Mouse (Mus musculus): ENCODE results near the gene Arhgap42.

Gene Arhgap42

GRCm38 (mm10) chr9:9210464-9210863 is 28.4 kb downstream of the Arhgap42 start:
- CTCF ChIA-PET = no interaction called here

GRCm38 (mm10) chr9:9208205-9208604 is 30.7 kb downstream of the Arhgap42 start:
- CTCF ChIA-PET = no interaction called here

DNA sequence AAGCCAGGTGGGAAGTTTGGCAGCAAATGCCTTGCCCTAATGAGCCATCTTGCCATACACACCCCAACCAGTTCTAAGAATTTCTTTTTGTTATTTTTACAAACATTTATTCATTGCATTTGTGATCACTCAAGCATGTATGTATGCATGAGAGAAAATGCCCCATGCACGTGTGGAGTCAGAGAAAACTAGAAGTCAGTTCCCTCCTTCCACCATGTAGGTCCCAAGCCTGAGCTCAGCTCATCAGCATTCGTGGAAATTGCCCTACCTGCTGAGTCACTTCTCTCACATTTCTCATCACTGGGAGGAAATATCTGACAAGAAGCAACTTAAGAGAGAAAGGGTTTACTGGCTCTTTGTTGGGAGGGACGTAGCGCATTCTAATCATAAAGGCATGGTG is 31.6 kb downstream of the Arhgap42 start:
- CTCF ChIA-PET = no interaction called here

- CTCF ChIA-PET = no interaction called here
Observed at GRCm38 (mm10) chr9:9200827-9201388, 38.0 kb downstream of the Arhgap42 start.

GRCm38 (mm10) chr9:9199170-9199841 is 39.6 kb downstream of the Arhgap42 start:
- CTCF ChIA-PET = no interaction called here

GRCm38 (mm10) chr9:9198645-9199044 is 40.3 kb downstream of the Arhgap42 start:
- CTCF ChIA-PET = no interaction called here

DNA sequence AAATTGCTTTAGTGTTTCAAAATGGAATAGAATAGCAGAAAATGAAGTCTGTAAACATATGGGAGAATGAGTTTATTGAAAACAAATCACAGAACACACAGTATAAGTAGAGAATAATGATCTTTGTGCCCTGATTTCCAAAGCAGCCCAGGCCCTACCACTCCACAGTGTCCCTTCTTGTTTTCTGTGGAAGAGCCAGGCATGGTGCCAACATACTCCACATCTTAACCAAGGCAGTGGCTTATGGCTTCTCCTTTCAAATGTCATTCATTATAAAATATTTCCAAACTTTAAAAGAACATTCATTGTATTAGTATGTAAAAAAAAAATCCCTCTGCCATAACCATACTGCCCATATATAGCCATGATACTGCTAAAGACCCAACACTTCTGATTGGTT is 42.9 kb downstream of the Arhgap42 start:
- CTCF ChIA-PET = no interaction called here

GRCm38 (mm10) chr9:9194496-9194895 is 44.4 kb downstream of the Arhgap42 start:
- CTCF ChIA-PET = no interaction called here

GRCm38 (mm10) chr9:9192716-9193115 is 46.2 kb downstream of the Arhgap42 start:
- CTCF ChIA-PET = no interaction called here

DNA sequence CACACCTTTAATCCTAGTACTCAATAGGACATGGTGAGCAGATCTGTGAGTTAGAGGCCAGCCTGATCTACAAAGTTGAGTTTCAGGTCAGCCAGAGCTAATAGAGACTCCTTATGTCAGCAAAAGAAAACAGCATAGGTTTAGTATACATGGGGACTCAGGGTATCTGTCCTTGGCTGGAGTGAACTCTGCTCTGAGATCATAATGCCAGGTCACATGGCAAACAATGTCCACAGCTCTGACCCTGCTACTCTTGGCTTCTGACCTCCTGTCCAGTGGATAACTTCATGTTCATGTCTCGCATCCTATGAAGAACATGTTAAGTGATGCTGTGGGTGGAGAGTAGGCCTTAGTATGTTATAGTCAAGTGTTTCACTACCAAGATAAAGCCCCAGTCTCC is 48.1 kb downstream of the Arhgap42 start:
- CTCF ChIA-PET = no interaction called here

DNA sequence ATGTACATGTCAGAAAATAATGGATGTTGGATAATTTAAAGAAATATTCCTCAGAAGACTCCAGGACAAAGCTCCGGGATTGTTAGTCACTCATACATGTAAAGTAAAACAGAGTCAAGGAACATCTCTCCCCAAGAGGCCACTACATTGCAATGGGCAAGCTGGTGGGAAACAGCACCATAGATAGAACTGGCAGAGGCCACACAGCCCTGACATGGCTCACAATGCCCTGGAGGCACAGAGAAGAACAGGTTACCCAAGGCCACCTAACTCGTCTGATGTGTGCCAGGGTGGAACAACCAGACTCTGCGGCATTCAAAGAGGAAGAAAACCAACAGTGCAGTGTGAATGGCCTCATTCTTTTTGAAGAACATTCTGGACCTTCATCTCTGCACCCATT is 50.7 kb downstream of the Arhgap42 start:
- CTCF ChIA-PET = no interaction called here

DNA sequence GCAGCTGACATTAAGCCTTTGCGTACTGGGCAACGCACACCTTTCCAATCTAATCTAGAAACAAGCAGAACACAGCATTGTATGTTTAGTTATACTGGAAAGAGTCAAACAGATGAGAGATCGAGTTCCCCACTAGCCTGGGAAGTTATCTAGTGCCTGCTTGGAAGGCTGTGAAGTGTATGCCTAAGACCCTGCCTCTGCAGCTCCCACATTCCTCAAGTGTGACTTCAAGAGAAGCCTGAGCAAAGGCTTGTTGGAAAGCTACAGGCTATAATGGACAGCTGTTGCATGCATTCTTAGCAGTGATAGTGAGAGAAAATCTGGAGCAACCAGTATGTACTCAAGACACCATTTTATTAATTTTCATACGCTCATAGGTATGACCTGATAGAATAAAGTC is 61.2 kb downstream of the Arhgap42 start:
- CTCF ChIA-PET = no interaction called here

GRCm38 (mm10) chr9:9174924-9175323 is 64.0 kb downstream of the Arhgap42 start:
- CTCF ChIA-PET = no interaction called here

DNA sequence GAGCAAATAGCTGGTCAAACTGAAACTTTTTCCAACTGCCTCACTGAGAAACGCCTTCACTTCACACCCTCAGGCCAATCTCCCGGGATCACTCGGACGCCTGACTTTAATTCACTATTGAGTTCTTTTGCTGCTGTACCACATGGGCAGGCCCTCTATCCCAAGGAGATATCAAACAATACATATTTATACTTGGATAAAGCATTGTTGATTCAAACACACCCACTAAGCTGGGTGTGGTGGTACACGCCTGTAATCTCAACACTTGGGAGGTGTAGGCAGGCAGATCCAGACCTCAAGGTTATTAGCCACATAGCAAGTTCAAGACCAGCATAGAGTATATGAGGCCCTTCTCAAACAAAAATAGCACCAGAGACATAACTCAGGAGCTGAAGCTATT is 64.7 kb downstream of the Arhgap42 start:
- CTCF ChIA-PET = no interaction called here

DNA sequence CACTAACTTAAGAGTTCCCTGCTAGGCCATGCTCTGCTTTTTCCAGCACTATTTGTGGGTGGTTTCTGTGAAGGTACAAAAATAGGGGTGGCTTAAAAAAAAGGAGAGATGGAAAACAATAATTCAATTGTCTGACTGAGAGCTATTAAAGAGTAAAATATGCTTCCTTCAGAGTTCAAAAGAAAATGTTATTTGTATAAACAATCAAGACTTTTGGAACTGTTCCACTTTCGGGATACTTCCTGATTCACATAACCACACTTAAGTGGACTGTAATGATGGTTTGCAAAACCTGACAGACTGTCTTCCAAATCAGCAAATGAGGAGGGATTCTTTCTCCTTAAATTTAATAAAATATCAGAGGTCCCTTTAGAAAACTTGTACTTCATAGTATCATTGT is 65.8 kb downstream of the Arhgap42 start:
- CTCF ChIA-PET = no interaction called here

- CTCF ChIA-PET = no interaction called here
Observed at GRCm38 (mm10) chr9:9171146-9171816, 67.6 kb downstream of the Arhgap42 start.

DNA sequence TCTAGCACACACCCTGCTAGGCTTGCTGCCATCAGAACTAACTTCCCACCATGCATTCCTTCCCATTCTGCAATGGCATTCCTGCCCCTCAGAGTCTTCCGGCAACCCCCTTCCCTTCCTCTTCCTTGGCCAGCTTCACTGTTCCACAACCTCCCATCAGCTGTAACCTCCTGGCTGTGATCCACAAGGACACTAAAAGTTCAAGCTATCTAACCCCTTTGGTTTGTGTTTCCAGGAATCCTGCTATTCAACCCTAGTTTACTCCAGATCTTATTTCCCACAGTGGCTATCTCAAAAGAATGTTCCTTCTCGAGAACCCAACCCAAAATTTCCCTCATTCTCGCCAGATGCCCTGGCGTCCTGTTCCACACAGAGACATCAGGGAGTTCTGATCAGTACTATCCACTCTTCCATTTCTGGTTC is 73.2 kb downstream of the Arhgap42 start:
- CTCF ChIA-PET = no interaction called here

GRCm38 (mm10) chr9:9160736-9161135 is 78.2 kb downstream of the Arhgap42 start:
- CTCF ChIA-PET = no interaction called here

GRCm38 (mm10) chr9:9158241-9158640 is 80.7 kb downstream of the Arhgap42 start:
- CTCF ChIA-PET = no interaction called here

- CTCF ChIA-PET = no interaction called here
Observed at GRCm38 (mm10) chr9:9157425-9157824, 81.5 kb downstream of the Arhgap42 start.

- CTCF ChIA-PET = no interaction called here
Observed at GRCm38 (mm10) chr9:9154636-9155035, 84.3 kb downstream of the Arhgap42 start.

GRCm38 (mm10) chr9:9144301-9145121 is 94.4 kb downstream of the Arhgap42 start:
- CTCF ChIA-PET = no interaction called here

GRCm38 (mm10) chr9:9143102-9143501 is 95.8 kb downstream of the Arhgap42 start:
- CTCF ChIA-PET = interaction anchor here (0.5 kb wide), 1 partner anchor 21 kb away, joined by 3 read pairs; no protein-coding TSS in a partner anchor

Measured in spleen, embryonic (tissue).